Mouse (Mus musculus): ENCODE data around the gene Ryr2. TPM values are rescaled to one million over a fixed set of nuclear protein-coding genes. Genes with fewer than 3 reads are reported as not detected.
"Not testable (repeated sequence)": the region's sequence is repeated elsewhere in the genome, so short reads cannot be mapped to it uniquely, and the experiment has no call there.

Gene Ryr2
- polyA plus RNA-seq, 1 experiment = 68.6 TPM

DNA sequence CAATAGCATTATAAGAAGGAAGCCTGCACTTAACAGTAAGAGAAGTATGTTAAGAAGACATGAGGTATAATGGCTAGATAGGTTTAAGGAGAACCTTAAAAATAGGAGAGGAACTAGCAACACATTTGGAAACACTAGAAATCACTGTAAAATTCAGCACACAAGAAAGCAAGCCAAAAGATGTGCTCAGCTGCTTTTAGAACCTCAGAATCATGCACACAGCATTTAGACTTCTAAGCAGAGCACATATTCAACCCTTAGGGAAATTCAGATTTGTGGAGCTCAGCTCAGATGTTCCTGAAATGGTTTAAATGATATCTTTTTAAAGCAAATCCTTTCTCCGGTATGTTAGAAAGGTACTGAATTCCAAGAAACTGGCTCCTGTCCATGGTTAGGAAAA lies 461.9 kb downstream of the Ryr2 start:
- peak in 1 of 2 experiments; percentile 33 for DNase-seq (ENCODE audit: extremely low spot score in 1 of 2, low spot score in 1 of 2)

DNA sequence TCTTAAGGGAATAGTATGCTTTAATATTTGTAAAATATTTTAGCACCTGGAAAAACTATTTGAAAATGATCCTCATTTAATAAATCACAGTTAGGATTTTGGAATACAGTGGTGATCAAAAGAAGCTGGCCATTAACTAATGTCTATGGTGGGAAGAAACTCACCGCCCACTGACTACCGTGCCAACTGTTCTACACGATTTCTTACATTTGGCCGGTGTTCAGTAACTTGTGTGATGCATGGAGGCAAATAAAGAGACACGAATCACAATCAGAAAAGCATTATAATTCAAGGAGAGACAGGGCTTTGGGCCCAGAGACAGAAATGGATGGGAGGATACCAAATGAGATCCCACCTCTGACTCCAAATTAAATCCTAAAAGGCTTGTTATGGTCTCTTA lies 470.4 kb downstream of the Ryr2 start:
- peak; percentile 25 to 48 for DNase-seq (ENCODE audit: extremely low spot score in 1 of 2, low spot score in 1 of 2)

DNA sequence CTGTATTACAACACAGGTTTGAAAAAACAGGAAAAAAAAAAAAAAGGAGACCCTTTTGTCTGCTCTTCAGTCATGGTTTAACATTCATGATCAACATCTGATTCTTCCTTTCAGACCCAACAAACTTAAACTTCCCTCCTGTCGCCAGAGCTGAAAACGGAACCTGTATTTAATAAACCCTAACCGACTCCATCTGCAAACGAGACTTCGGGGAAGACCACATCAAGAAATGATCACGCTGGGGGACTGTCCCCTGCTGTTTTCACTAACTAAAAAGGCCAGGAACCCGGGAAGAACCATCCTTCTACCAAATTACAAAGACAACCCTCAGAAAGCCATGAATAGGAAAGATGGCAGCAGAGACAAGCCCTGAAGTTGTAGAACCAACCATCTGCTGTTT lies 482.2 kb downstream of the Ryr2 start:
- no peak for DNase-seq (ENCODE audit: extremely low spot score in 1 of 2, low spot score in 1 of 2)

GRCm38 (mm10) chr13:11595431-11595830 lies 511.3 kb downstream of the Ryr2 start:
- DNase-seq (ENCODE audit: extremely low spot score in 1 of 2, low spot score in 1 of 2) = no peak

- DNase-seq (ENCODE audit: extremely low spot score in 1 of 2, low spot score in 1 of 2) = no peak
Measured at GRCm38 (mm10) chr13:11585283-11585682, 521.5 kb downstream of the Ryr2 start.

DNA sequence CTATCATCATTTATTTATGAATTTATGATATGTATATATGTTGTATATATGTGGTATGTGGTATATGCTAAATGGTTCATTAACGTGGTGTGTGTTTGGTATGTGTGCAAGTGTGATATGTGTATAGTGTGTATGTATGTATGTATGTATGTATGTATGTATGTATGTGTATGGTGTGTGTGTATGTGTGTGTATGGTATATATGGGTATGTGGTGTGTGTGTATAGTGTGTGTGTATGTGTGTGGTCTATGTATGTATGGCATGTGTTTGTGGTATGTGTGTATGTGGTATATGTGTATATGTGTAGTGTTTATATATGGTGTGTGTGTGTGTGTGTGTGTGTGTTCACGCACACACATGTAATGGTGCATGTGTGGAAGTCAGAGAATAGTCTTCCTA lies 534.2 kb downstream of the Ryr2 start:
- no peak for DNase-seq (ENCODE audit: extremely low spot score in 1 of 2, low spot score in 1 of 2)

DNA sequence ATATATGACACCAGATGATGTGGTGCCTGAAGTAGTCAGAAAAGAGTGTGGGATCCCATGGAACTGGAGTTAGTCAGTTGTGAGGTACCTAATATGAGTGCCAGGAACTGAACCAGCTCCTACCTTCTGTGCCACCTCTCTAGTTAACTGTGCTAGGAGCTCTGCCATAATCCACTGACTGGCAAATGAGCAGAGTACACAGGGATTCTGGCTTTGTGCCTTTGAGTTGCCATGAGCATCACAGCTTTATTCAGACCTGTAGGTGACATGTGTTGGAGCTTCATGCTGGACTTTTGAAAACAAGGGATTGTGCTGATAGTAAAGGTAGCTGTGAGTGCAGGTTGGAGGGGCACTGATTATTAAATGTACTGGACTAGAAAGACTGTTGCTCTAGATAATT lies 539.4 kb downstream of the Ryr2 start:
- DNase-seq (ENCODE audit: extremely low spot score in 1 of 2, low spot score in 1 of 2) = no peak

- DNase-seq (ENCODE audit: extremely low spot score in 1 of 2, low spot score in 1 of 2) = no peak
Measured at GRCm38 (mm10) chr13:11566486-11566885, 540.3 kb downstream of the Ryr2 start.

- DNase-seq (ENCODE audit: extremely low spot score in 1 of 2, low spot score in 1 of 2) = peak; percentile 28 to 90
Measured at GRCm38 (mm10) chr13:11563224-11564024, 543.3 kb downstream of the Ryr2 start.

- DNase-seq (ENCODE audit: extremely low spot score in 1 of 2, low spot score in 1 of 2) = no peak
Measured at GRCm38 (mm10) chr13:11549644-11550043, 557.1 kb downstream of the Ryr2 start.

GRCm38 (mm10) chr13:11549136-11549535 lies 557.6 kb downstream of the Ryr2 start:
- not testable (repeated sequence) for DNase-seq (ENCODE audit: extremely low spot score in 1 of 2, low spot score in 1 of 2)

DNA sequence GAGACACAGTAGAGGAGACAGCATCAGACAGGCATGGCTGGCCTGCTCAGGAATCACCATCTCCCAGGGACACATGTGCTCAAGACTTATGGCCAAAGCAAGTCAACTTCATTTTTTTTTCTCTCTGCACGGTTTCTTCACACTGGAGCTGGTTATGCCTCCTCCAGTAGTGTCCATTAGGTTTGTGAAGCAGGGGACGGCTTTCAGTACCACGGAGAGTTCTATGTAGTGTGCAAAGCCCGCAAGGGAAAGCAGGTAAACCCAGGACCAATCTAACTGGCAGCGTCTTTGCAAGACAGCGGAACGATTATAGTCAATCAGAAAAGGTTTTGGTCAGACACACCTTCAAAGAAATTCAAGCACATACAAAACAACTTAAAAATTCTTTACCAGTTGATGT lies 560.9 kb downstream of the Ryr2 start:
- DNase-seq (ENCODE audit: extremely low spot score in 1 of 2, low spot score in 1 of 2) = no peak

GRCm38 (mm10) chr13:11542546-11542945 lies 564.2 kb downstream of the Ryr2 start:
- no peak for DNase-seq (ENCODE audit: extremely low spot score in 1 of 2, low spot score in 1 of 2)

GRCm38 (mm10) chr13:11536851-11537250 lies 569.9 kb downstream of the Ryr2 start:
- no peak for DNase-seq (ENCODE audit: extremely low spot score in 1 of 2, low spot score in 1 of 2)

GRCm38 (mm10) chr13:11535874-11536273 lies 570.9 kb downstream of the Ryr2 start:
- DNase-seq (ENCODE audit: extremely low spot score in 1 of 2, low spot score in 1 of 2) = no peak

DNA sequence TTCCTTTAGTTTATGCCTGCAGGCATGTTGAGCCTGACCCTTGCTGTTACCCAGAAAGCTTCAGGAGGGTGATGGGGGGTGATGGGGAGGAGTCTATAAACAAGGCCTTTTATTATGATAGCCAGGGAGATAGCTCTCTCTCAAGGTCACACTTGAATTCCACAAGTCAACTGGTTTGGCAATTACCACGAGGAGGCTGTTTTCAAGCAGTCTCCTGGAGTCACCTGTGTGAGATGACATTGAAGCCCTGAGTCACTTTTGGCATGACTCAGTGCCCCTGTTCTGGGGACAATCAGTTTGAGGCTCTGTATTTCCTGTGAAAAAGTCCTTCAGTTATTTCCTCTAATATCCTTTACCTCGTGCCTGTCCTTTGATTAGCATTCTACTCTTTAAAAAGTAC lies 573.5 kb downstream of the Ryr2 start:
- DNase-seq (ENCODE audit: extremely low spot score in 1 of 2, low spot score in 1 of 2) = no peak

DNA sequence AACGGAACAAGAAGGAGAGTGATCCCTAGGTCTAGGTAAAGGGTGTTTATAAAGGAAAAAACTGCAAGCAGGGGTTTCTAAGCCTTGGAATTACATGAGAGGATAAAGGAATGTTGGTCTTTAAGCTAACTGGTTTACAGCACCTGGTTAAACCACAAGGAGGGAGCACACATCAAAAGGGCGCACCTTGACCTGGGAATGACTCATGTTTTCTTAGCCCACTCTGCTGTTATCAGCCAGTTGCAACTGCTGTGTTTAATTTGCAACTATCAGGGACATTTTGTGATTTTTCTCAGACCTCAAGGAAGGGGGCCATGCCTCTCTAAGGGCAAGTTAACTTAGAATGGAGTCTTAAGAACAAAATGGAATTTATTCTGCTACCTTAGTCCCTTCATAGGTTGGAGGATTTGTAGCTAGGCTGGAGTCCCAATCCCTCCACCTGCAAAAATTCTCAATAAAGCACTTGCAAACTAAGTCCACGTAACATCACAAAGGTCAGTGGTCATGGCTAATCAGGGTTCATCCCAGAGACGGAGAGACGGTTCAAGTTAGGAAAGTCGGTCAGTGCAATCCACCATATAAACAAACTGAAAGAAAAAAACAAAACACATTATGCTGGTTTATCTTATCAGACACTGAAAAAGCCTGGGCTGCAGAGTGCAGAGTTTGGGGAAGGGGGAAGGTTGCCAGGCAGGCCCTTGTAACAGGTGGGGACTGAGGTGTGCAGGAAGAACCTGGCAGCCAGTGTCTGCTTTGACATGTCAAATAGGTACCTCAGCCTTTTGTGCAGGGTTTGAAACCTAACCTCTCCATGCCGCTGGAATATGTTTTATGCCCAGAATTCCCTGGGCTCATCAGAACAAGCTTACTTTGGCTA lies 574.5 kb downstream of the Ryr2 start:
- no peak for DNase-seq (ENCODE audit: extremely low spot score in 1 of 2, low spot score in 1 of 2)

GRCm38 (mm10) chr13:11523612-11524011 lies 583.1 kb downstream of the Ryr2 start:
- no peak for DNase-seq (ENCODE audit: extremely low spot score in 1 of 2, low spot score in 1 of 2)

DNA sequence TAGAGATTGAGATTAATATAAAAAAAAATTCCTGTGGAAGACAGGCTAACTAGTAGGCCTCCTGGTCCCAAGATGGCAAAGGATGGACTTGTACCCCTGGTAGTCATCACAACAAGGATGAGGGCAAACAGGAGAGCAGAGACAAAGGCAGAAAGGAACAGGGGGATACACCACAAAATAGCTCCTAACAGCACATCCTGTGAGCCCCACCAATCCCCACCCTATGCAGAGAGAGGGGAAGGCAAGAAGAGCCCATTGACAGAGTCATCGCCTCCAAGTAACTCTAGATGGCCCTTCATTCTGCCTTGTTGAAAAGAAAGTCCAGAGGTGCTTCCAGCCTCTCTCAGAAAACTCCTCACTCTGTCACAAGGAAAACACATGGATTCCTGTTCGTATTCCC lies 586.0 kb downstream of the Ryr2 start:
- DNase-seq (ENCODE audit: extremely low spot score in 1 of 2, low spot score in 1 of 2) = no peak

DNA sequence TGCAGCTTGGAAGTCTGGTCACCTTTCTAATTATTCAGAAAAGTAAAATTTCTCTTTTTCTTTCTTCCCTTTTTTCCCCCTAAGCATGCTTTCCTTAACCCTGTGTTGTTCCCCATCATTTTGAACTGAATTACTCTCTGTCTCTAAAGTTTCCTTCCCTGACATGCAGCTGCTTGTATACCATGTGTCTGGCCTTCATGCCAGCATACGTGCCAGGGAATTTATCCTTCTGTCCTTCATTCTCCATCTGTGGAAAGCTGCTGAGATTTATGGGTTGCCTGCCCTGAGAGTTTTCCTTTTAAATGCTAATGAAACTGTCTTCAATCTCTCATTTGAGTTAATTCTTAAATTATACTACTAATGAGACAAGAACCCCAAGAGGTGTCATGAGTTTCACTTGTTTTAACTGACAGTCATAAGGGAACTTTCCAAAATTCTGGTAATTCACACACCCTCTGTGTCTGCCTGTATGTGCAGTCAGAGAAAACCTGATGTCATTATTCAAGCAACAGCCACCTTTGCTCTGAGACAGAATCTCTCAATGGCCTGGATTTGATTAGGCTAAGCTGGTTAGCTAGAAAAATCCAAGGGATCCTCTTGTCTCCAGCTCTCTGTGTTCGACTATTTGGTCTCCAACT lies 595.1 kb downstream of the Ryr2 start:
- no peak for DNase-seq (ENCODE audit: extremely low spot score in 1 of 2, low spot score in 1 of 2)

Measured in frontal cortex, adult 2 months (tissue).